Mouse (Mus musculus): ENCODE data around the gene Cdh3. TPM values are rescaled to one million over a fixed set of nuclear protein-coding genes. Genes with fewer than 3 reads are reported as not detected.

The Cdh3 gene
- polyA plus RNA-seq (2012; rRNA removed) = 1.2 and 1.3 TPM in 2 replicates

DNA sequence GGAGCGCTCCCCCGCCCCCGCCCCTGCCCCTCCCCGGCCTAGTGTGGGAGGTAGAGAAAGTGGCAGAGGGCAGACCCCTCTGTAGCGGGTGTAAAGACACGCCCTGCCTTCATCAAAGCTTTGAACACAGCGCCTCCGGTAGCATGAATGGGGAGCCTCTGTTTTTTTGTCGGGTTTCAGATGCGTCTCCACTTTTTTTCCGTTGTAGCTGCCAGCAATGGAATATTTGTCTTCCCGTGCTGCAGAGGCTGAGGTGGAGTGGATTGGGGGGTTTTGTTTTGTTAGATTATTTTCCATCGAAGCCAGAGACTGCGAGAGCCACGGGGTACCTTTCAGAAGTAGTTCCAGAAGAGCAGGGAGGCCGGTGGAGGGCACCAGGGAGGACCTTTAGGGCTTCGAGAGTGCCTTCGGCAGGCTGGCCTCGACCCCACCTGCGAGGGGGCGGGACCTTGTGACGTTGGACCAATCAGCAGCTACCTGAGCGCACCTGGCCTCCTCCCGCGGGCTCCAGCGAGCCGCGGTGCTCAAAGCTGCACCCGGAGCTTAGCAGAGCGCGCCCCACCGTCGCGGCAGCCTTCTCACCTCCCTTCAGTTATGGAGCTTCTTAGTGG is at the start of gene Cdh3:
Gene Cdh3, plus strand, starts transcription at position 527 of the 611 bp plus-strand sequence.
- peak; percentile 47 for DNase-seq (ENCODE audit: low read depth, low spot score)
- WGBS = 2% methylated on average over 34 of the region's 34 CpGs

DNA sequence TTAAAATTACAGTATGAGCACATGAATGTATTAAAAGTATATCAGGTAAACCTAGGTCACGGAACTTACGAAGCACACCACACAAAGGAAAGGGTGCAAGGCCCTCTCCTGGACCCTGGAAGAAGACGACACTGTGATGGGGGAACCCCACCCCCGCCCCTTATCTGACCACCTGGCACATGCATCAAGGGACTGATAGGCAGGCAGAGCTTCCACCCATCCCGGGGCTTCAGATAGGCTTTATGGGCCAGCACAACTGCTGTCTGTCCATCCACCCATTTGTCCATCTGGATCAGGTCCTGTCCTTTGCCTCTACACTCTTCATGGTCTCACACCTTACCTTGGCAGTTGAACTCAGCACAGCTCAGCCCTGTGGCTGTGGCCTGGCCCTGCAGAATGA is 48.6 kb upstream of the Cdh3 start:
- WGBS = 71% methylated on average over 5 of the region's 5 CpGs
- no peak for DNase-seq (ENCODE audit: low read depth, low spot score)

DNA sequence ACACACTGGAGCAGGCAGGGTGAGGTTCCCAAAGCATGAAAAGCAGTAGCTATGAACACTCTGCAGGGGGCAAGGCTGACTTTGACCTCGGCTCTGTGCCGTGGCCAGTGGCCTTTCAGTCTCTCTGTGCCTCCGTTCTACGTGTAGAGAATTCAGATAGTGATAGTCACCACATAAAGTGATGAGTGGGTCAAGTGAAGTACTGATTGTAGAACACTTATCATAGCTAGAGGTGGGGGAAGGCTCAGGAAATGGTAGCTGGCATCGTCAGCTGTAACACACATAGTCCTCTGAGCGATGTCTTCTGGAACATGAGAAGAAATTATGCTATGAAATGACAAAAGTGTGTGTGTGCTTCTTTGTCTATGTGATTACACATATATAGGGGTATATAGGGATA is 46.9 kb upstream of the Cdh3 start:
- DNase-seq (ENCODE audit: low read depth, low spot score) = no peak
- 88% methylated on average over 6 of the region's 6 CpGs for WGBS

DNA sequence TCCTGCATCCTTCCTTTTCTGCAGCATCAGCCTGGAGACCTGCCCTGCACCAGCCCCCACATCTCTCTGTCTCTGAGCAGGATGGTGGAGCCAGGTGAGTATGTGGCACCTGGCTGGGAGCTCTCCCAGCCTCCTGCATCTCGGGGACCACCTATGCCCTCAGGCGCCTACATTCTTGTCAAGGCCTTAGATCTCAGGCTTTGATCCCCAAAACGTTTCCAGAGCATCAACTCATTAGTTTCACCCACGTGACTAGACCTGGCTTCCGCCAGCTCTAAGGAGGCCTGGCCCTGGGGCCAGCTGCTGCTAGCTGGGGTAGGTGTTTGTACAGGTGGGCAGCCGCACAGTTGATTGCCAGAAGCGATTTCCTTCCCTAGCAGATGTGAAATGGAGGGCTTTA is 41.2 kb upstream of the Cdh3 start:
- no peak for DNase-seq (ENCODE audit: low read depth, low spot score)
- WGBS = 36% methylated on average over 7 of the region's 7 CpGs

DNA sequence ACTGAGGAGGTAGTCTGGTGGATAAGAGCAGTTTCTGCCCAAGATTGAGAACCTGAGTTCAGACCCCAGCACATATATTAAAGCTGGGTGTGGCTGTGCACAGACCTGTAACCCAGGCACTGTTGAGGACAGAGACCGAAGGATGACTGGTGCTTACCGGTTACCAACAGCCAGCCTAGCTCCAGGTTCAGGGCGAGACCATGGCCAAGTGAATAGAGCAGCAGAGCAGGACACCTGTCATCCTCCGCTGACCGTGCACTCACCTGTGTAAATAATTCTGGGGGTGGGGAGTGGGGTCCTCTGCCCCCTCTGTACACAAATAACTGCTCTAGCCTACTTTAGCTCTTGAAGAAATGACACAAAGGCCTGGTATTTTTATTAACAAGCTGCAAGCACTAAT is 36.7 kb upstream of the Cdh3 start:
- no peak for DNase-seq (ENCODE audit: low read depth, low spot score)
- WGBS = 72% methylated on average over 5 of the region's 5 CpGs

DNA sequence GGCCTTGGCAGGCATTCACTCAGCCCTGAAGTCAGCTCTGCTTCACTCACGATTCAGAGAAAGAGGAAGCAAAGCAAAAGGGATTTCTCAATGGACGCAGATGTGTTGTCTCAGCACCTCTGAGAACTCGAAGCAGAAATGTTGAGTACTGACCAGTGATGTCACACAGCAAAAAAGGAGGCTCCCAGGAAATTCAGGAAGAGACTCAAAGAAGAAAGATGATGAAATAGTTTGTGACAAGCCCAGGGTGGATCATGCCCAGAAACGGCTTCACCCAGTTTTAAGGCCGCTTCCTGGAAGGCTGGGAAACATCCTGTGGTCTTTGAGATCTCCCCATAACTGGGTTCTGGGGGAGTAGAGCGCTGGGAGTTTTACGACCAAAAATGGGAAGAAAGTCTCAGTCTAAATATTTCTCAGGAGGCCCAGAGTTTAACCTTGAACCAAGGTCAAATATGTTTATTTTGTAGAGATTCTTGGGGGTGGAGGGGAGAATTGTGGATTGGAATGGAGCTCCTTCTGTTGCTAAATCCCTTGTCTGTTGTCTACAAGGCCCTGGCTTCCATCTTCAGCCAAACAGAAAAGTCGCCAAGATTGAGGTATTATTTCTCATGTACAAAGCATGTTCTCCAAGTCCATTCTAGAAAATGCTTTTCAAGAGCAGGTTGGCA is 10.5 kb upstream of the Cdh3 start, which contains the start of gene 6030452D12Rik:
Gene 6030452D12Rik, plus strand, starts transcription at position 505 of the 668 bp plus-strand sequence.
- no peak for DNase-seq (ENCODE audit: low read depth, low spot score)
- 45% methylated on average over 8 of the region's 8 CpGs for WGBS

DNA sequence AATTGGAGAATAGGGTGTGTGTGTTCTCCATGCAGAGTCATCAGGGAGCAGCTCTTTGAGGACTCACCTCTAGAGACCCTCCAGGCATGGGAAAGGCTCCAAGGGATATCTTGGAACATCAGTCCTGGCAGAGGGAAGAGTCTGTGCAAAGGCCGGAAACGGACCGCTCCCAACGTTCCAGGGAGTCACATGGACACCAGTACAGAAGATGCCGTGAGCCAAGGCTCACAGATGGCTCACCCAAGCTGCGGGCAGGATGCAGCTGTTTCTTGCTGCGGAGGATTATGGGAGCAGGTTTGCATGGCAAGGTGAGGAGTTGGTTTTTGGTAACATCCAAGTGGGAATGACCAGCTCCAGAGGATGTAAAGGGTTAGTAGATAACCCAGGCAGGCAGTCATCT is 6.5 kb upstream of the Cdh3 start:
- no peak for DNase-seq (ENCODE audit: low read depth, low spot score)

DNA sequence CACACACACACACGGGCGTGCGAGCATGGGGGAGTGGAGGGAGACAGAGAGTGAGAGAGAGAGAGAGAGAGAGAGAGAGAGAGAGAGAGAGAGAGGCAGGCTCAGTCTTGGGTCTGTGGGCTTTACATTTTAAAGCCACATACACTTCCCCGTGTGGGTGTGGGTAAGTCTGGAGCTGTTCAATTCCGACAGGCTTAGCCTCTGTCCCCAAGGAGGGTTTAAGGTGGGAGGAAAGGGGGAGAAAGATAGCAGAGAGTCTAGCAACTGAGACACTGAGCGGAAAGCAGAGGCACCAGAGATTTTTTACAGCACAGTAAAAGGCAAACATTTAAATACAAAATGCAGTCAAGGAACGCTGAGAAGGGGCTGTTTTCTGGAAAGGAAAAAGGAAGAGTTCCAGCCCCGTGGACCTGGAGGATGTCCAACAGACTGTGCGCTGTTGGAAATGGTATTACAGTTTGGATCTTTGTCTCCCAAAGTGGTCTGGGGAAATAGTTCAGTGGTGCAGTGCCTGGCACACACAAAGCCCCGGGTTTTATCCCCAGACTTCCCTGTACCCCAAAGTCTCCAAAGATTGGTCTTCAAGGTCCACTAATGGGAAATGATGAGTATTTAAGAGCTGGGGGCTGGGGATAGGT is 5.2 kb upstream of the Cdh3 start:
- 40% methylated on average over 10 of the region's 10 CpGs for WGBS
- no peak for DNase-seq (ENCODE audit: low read depth, low spot score)

More for the DNA sequence above, 6.5 kb upstream of the Cdh3 start:
- 78% methylated on average over 7 of the region's 7 CpGs for WGBS

DNA sequence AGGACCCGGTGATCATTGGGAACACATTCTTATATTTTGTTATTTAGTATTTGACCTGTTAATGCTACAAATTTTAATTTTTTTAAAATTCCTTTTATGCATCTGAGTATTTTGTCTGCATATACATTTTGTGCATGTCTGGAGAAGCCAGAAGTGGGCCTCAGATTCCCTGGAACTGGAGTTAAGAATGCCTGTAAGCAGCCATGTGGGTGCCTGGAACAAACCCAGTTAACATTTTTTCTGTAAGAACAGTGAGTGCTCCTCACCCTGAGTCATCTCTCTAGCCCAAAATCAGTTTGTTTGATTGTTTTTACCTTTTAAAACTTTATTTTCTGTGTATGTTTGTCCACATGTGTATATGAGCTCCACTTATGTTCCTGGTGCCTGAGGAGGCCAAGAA is 4.6 kb upstream of the Cdh3 start:
- WGBS = 88% methylated on average over 1 of the region's 1 CpGs
- DNase-seq (ENCODE audit: low read depth, low spot score) = no peak

DNA sequence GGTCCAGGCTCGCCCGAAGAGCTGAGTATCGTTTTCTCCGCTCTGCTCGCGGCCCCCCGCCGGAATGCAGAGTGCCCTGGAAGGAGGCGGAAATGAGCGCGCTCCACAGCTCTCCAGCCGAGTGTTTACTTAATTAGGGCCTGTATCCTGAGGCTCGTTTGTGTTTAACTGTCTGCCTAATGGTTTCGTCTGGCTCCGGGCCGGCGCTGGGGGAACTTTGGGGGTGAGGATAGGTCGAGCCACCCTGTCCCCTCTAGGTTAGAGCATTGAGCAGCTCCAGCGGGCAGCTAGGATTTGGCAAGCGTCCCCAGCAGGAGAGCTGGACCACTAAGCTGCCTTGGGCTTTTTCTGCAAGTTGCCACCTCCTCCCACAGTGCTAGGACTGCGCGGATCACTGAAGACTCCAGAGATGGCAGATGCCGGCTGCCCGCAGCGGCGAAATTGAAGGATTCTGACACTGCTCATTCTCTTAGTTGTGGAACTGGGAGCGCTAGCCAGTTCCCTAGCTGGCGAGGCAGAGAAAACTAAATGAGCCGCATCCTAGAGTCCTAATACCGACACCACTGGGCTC is 2.8 kb upstream of the Cdh3 start:
- no peak for DNase-seq (ENCODE audit: low read depth, low spot score)

DNA sequence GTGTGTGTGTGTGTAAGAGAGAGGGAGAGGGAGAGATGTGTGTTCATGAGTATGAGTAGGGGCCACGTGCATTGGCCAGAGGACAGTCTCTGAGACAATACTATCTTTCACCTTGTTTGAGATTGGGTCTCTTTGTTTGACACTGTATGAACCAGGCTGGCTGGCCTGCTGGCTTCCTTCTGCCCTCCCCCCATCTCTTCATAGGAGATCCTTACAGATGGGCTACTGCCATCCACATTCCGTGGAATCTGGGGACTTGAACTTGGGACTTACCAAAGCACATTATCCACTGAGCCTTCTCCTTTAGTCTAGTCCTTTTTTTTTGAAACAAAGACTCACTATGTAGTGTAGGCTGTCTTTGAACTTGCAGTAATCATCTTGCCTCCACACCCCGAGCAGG is 2.2 kb upstream of the Cdh3 start:
- WGBS = 65% methylated on average over 3 of the region's 3 CpGs
- no peak for DNase-seq (ENCODE audit: low read depth, low spot score)

More for the DNA sequence above, 2.8 kb upstream of the Cdh3 start:
- 12% methylated on average over 30 of the region's 30 CpGs for WGBS

DNA sequence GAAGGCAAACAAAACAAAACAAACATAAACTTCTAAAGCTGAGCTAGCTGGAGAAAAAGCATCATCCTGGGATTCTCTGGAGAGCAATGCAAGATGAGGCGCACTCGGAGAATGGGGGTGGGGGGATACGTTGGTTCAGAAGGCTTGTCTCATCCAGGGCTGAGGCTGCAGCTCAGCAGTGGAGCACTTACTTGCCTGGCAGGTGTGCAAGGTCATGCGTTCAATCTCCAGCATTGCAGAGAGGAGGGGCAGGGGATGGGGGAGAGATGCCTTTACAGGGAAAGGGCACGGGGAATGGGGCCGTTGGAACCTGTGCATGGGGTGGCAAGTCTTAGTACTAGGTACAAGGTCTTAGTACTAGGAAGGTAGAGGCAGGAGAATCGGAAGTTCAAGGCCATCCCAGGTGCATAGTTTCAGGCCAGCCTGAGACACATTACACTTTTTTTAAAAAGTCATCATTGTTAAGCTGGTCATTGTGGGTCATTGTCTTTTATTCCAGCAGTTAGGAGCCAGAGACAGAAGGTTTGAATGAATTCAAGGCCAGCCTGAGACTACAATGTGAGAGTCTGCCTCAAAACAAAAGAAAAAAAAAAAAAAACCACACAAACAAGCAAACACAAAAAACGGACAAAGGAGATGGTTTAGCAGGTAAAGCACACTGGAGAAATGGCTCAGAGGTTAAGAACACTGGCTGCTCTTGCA is 1.5 kb upstream of the Cdh3 start:
- DNase-seq (ENCODE audit: low read depth, low spot score) = no peak
- 87% methylated on average over 8 of the region's 8 CpGs for WGBS

DNA sequence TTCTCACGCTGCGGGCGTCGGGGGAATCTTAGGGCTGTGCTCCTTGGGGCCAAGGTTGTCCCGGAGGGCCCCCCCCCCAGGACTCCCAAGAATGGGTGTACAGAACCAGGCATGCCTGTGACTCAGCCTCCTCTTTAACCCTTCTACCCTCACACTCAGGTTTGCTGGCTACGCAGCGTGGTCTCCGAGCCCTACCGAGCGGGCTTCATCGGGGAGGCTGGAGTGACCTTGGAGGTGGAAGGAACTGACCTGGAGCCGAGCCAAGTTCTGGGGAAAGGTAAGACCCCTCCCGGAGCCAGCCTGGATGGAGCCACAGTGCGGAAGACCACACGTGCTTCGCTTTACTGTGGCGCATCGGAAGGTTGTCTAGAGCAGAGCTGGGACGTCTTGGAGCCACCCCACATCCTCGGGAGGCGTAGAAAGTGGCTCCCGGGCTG is 392 bp downstream of the Cdh3 start:
- DNase-seq (ENCODE audit: low read depth, low spot score) = no peak
- 2% methylated on average over 22 of the region's 22 CpGs for WGBS

DNA sequence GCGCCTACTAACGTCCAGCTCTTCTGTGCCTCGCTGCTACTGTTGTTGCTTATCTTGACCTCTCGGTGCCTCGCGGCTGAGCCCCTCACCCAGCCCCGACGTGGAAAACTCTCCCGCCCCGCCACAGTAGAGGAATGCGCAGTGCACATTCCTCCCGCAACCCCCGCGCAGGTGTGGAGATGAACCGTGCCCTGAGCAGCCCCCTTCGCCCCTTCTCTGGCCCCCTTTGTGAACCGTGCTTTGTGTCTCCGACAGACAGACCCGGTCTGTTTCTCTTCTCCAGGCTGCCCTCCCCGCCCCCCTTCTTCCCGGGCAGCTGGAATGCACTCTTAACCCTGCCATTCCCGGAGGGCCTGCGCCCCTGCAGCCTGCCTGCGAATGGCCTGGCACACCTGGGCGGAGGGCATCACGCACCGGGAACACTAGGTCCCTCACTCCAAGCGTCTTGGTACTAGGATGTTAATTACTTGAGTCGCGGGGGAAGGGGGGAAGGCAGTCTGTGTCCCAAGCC is 895 bp downstream of the Cdh3 start:
- 4% methylated on average over 30 of the region's 30 CpGs for WGBS
- no peak for DNase-seq (ENCODE audit: low read depth, low spot score)

DNA sequence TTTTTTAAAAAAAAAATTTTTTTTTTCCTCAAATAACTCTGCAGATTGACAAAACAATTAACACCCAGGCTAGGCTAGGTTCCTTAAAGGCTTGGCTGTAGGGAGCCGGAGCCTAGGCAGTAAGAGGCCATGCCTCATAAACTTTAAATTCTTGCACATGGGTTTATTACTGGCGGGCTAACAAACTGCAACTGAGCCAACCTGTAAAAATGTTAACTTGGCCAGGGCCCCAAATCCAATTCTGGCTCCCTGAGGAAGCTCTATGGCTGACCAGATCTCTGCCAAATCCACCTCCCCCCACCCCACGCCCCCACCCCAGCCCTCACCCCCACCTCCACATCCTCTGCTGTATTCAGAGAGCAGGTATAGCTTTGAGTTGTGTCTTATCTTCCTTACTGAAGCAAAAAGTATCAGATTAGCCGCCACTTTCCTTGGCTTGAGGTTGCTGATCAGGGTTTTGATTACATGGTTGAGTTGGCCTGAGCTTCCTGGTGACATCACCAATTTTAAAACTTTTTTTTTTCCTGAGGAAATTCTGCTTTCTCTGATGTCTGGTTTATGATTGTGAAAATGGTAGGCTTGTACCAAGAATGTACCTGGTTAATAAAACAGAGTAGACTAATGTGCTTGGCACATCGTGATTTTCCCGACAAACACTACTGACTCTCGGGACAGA is 1.9 kb downstream of the Cdh3 start:
- DNase-seq (ENCODE audit: low read depth, low spot score) = no peak

DNA sequence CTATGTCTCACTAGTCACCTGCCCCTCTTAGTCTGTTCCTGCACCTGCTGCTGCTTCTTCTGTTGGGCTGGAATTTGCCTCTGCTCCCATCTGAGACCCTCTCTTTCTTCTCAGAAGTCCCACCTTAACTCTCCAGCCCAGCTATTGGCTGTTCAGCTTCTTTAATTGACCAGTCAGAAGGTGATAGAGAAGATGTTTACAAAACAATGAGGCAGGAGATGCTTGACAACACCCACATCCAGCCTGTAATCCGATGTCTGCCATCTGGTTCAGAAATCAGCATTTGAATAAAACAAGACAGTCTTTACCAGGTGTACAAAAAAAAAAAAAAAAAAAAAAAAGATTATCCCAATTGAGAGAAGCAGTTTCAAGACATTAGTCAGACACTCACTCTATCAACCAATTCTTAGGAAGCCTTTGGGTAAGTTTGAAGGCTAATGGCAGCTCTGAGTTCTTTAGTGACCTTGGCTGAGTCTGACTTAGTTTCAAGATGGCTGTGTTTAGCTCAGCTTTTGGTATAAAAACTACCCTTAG is 5.3 kb downstream of the Cdh3 start:
- 55% methylated on average over 1 of the region's 1 CpGs for WGBS

More for the DNA sequence above, 1.9 kb downstream of the Cdh3 start:
- WGBS = 28% methylated on average over 7 of the region's 7 CpGs

DNA sequence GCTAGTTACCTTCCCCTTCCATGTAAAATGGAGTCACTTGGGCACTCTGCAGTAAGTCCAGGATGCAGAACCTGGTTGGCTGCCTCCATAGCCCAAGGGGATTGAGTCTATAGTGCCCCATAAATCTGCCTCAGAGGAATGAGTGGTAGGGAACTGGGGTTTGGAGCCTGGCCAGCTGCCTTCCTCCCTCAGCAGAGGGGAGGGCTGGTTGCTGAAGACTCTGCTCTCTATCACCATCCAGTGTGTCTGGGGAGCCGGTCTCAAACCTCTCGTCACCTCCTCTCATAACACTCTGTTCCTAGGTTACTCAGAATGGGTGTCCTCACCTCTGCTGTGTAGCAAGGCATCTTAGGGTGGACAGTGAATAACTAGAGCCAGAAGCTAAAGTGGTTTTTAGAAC is 5.9 kb downstream of the Cdh3 start:
- no peak for DNase-seq (ENCODE audit: low read depth, low spot score)
- 78% methylated on average over 2 of the region's 2 CpGs for WGBS

More for the DNA sequence above, 5.3 kb downstream of the Cdh3 start:
- no peak for DNase-seq (ENCODE audit: low read depth, low spot score)

DNA sequence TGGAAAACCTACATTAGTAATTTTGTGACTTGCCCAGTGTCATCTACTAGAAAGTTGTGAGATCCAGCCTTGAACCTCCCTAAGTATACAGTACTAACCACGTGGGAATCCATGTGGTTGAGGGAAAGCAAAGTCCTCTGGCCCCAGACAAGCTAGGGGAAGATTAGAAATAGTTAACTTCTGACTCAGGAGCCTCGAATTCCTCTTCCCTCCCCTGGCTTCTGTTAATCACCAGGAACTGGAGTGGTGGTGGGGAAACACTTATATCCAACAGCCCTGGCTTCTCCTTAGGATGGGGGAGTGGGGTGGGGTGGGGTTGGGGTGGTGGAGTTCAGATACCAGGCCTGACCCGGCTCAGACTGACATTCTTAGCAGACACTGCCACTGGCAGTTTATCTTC is 8.1 kb downstream of the Cdh3 start:
- 9% methylated on average over 3 of the region's 3 CpGs for WGBS
- DNase-seq (ENCODE audit: low read depth, low spot score) = no peak

DNA sequence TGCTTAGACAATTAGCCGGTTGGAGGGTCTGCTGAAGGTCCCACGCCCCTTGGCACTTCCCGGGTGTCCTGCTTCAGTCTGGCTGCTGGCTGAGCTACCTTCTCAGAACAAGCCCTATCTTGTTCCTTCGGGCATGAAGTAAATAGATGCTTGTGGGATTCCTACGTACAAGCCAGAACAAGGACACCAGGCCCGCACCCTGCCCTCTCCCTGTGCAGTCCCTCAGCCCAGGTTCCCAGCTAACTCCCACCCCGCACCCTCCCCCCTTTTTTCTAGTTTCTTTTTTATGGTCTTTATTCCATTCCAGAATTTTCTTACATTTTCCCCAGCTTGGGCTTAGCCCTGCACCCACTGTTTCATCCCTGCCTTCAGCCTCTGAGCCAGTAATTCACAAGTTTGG is 9.9 kb downstream of the Cdh3 start:
- WGBS = 80% methylated on average over 7 of the region's 7 CpGs
- DNase-seq (ENCODE audit: low read depth, low spot score) = no peak

All from large intestine, adult 2 months (tissue).